Mouse (Mus musculus) regulatory T cell (primary cell): Measurements from ENCODE around the gene Mipep.

Source experiments
- in situ Hi-C: fragments of 300-600 bp; cut with MboI, MseI; formaldehyde crosslinking; loops from one replicate; pipeline ENCODE4 v1.15.1; 2025; ENCODE audit warnings: high pct_unique_total_duplicates

The Mipep gene

GRCm38 (mm10) chr14:60784427-60785315 lies at the start of gene Mipep:
TSS of gene Mipep (plus strand) at chr14:60784573.
- in situ Hi-C loops, result loop anchor here (5.0 kb wide), 1 partner anchor 517 kb away; the partner anchor contains the start of gene Mtmr6

- in situ Hi-C loops, result loop anchor here (25.0 kb wide), 2 partner anchors 473 to 1602 kb away; partner anchors contain the start of genes Gm49336, Mtmr6 and Nupl1
Observed at GRCm38 (mm10) chr14:60735206-60735605, 49.2 kb upstream of the Mipep start.

GRCm38 (mm10) chr14:60735848-60736547 lies 48.4 kb upstream of the Mipep start:
- in situ Hi-C loops, result loop anchor here (25.0 kb wide), 2 partner anchors 474 to 1601 kb away; partner anchors contain the start of genes Gm49336, Mtmr6 and Nupl1

DNA sequence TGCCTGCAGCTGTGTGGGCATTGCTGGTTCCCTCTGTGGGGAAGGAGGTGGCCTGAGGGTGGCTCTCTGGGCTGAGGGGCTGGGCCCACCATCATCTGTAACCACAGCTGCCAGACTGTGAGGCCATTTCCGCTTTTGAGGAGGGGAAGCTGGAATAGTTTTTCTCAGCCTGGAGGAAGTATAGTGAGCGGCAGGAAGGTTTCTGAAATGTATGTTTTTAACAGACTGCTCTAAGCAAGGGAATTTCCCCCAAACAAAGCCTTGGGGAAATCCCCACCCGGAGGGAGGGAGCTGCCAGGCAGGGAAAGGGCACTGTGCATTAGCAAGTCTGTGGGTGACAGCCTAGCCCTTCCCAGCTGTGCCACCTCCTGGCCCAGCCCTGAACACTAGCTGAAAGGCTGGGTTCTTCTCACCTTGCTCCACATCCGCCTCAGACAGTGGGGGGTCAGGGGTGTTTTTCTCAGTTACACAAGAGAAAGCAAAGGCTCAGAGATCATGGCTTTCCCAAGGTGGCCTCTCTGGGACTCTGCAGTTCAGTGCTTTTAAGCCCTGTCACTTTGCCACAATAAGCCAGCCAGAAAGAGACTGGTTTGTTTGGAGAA lies 47.7 kb upstream of the Mipep start:
- in situ Hi-C loops, result loop anchor here (25.0 kb wide), 2 partner anchors 474 to 1601 kb away; partner anchors contain the start of genes Gm49336, Mtmr6 and Nupl1

- in situ Hi-C loops, result loop anchor here (25.0 kb wide), 2 partner anchors 475 to 1600 kb away; partner anchors contain the start of genes Gm49336, Mtmr6 and Nupl1
Observed at GRCm38 (mm10) chr14:60737202-60737611, 47.2 kb upstream of the Mipep start.

DNA sequence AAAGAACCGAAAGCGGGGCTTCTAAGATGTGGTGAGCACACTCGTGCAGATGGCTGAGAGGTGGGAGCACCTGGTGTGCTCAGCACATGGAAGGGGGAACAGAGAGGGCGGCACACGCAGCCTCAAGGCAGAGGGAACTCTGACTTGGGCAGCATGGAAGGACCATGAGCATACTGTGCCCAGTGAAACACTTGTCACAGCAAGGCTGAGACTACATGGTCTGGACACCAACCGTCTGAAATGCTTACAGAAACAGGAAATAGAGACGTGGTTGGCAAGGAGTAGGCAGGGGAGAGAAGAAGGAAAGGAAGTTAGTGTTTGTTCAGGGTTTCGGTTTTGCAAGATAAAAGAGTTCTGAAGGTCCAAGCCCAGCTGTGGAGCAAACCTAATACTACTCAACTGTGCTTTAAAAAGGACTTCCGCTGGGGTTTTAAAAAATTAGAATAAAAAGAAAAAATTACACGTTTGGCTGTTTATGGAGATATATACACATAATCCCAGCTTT lies 45.9 kb upstream of the Mipep start:
- in situ Hi-C loops, result loop anchor here (25.0 kb wide), 2 partner anchors 476 to 1599 kb away; partner anchors contain the start of genes Gm49336, Mtmr6 and Nupl1

- in situ Hi-C loops, result loop anchor here (25.0 kb wide), 2 partner anchors 477 to 1598 kb away; partner anchors contain the start of genes Gm49336, Mtmr6 and Nupl1
Observed at GRCm38 (mm10) chr14:60739155-60739554, 45.2 kb upstream of the Mipep start.

GRCm38 (mm10) chr14:60739616-60740015 lies 44.8 kb upstream of the Mipep start:
- in situ Hi-C loops, result loop anchor here (25.0 kb wide), 2 partner anchors 477 to 1598 kb away; partner anchors contain the start of genes Gm49336, Mtmr6 and Nupl1

GRCm38 (mm10) chr14:60740507-60740906 lies 43.9 kb upstream of the Mipep start:
- in situ Hi-C loops, result loop anchor here (25.0 kb wide), 2 partner anchors 478 to 1597 kb away; partner anchors contain the start of genes Gm49336, Mtmr6 and Nupl1

- in situ Hi-C loops, result loop anchor here (25.0 kb wide), 2 partner anchors 479 to 1596 kb away; partner anchors contain the start of genes Gm49336, Mtmr6 and Nupl1
Observed at GRCm38 (mm10) chr14:60741033-60741432, 43.3 kb upstream of the Mipep start.

DNA sequence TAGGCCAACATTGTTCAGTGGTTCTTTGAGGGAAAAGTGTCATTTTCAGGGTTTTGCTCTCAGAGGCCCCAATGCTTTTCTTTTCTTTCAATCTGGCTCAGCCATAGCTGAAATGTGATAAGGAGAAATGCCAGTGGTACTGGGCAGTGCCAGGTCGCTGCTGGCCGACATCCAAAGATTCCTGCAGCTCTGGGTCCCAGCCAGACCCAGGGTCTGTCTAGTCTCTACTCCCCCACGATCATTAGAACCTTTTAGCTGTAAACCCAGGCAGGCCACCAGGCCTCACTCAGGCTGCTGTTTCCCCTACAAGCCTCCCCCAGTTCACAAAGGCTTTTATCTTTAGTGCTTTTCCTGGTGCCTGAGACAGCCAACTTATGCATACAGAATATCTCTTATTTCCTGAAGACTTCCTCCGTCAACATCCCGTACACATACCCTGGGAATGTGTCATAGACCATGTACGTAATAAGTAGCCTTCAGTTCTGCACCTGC lies 42.8 kb upstream of the Mipep start:
- in situ Hi-C loops, result loop anchor here (25.0 kb wide), 2 partner anchors 479 to 1596 kb away; partner anchors contain the start of genes Gm49336, Mtmr6 and Nupl1

GRCm38 (mm10) chr14:60743681-60744080 lies 40.7 kb upstream of the Mipep start:
- in situ Hi-C loops, result loop anchor here (25.0 kb wide), 2 partner anchors 481 to 1594 kb away; partner anchors contain the start of genes Gm49336, Mtmr6 and Nupl1

DNA sequence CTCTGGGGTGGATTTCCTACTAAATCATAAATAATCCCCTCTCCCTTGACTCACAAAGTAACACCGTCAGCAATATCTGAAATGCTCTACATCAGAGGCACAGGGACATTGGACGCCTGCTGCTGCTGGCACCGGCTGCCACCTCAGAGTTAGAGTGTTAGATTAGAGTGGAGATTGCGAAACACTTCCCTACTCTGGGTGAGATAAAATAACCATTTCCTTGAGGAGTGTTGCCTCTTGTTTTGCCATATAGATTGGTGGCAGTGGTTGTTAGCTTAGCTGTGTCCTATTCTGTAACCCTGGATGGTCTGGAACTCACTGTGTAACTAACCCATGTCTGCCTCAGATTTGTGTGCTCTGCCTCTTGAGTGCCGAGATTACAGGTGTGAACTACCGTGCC lies 39.2 kb upstream of the Mipep start:
- in situ Hi-C loops, result loop anchor here (25.0 kb wide), 2 partner anchors 483 to 1592 kb away; partner anchors contain the start of genes Gm49336, Mtmr6 and Nupl1

DNA sequence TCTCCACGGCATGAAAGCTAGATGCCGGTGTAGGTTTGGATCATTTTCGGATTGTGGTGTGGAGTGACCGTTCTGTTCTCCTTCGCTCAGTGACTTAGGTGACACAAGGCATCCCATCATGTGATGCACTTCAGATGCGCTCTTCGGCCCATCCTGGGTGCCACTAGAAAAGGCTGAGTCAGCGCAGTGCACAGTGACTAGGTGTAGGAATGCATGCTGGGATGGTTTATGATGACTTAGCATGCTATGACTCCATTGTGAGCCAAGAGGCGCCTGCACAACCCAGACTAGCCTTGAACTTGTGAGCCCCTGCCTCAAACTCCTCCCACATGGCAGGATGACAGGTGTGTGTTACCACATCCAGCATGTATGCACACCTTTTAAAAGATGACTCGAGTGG lies 38.2 kb upstream of the Mipep start:
- in situ Hi-C loops, result loop anchor here (25.0 kb wide), 2 partner anchors 484 to 1591 kb away; partner anchors contain the start of genes Gm49336, Mtmr6 and Nupl1

DNA sequence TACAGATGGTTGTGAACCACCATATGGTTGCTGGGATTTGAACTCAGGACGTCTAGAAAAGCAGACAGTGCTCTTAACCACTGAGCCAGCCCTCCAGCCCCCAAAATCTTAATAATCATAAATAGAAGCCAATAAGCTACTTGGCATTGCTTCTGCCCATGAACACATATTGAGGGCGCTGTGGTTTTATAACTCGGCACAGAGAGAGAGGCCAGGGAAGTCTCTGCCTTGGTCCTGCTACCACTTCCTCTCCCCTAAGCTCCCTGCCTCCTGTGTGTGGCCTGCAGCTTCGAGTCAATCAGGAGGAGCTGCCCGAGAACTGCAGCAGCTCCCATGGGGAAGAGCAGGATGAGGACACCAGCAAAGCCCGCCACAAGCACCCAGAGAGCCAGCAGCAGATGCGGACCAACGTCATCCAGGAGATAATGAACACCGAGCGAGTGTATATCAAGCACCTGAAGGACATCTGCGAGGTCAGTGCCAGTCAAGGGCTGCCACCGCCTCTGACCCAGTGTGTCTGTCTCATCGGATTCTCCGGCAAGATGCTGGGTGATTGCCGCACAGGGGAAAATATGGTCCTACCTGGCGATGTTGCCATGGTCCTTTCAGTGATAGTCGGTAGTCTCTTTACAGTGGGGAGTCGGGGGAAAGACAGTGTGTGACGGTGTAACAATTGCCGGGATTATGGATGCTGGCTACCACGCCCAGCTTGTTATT lies 37.1 kb upstream of the Mipep start:
- in situ Hi-C loops, result loop anchor here (25.0 kb wide), 2 partner anchors 485 to 1590 kb away; partner anchors contain the start of genes Gm49336, Mtmr6 and Nupl1

DNA sequence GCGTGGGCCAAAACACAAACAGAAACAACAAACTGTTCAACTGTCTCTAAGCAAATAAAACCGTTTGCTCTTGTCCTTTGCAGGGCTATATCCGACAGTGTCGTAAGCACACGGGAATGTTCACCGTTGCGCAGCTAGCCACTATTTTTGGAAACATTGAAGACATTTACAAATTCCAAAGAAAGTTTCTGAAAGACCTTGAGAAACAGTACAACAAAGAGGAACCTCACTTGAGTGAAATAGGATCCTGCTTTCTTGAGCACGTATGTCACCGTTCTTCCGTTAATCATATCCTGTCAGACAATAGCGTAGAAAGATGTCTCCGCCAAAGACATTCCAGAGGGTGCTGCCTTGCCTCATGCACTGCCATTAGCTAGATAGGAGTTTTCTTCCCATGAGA lies 34.5 kb upstream of the Mipep start:
- in situ Hi-C loops, result loop anchor here (25.0 kb wide), 2 partner anchors 488 to 1587 kb away; partner anchors contain the start of genes Gm49336, Mtmr6 and Nupl1

- in situ Hi-C loops, result no loop called here
Observed at GRCm38 (mm10) chr14:60751581-60751980, 32.8 kb upstream of the Mipep start.

DNA sequence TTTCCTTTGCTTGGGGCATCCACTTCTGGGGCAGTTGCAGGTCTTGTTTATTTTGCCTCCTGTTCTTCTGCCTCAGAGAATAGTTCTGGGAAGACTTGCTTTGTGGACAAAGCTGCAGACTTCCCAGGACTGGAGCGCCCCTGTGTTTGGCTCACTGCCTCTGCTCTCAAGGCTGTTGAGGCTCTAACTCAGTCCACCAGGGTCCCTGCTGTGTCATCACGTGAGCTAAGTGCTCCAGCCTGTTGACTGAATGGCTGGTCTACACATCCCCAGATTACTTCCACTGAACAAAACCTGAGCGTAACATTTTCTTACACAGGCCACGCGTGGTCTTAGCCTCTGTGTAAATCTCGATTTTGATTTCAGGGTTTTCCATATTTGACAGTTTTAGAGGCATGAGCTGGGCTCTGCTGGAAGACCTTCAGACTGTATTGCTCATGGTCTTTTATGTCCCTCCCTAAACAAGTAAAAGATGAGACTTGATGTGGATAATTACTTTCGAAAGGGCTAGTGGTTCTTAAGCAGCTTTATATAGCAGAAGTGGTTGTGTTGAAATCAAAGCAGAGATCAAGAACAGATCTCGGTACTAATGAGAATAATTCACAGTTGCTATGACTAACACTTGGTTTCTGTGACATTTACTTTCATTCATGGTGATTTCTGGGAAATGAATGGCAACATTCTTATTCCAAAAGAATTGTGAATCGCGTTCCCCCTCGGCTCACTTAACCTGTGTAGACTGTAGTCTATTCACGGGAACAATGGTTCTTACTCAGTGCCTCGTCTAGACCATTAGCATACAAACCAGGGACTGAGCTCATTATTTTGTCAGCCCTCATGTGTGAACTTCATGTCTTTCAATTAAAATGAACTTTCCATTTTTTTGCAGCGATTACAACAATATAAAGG lies 31.2 kb upstream of the Mipep start:
- in situ Hi-C loops, result no loop called here

- in situ Hi-C loops, result no loop called here
Observed at GRCm38 (mm10) chr14:60753801-60754126, 30.6 kb upstream of the Mipep start.
